Mouse (Mus musculus): ENCODE results near the gene Psmc6. TPM values are rescaled to one million over a fixed set of nuclear protein-coding genes. Genes with fewer than 3 reads are reported as not detected.

The Psmc6 gene
- polyA plus RNA-seq (2015; fragmentation: Nextera tagmentation; extraction: Ambion mirVana), result 107 and 126 TPM in 2 replicates

DNA sequence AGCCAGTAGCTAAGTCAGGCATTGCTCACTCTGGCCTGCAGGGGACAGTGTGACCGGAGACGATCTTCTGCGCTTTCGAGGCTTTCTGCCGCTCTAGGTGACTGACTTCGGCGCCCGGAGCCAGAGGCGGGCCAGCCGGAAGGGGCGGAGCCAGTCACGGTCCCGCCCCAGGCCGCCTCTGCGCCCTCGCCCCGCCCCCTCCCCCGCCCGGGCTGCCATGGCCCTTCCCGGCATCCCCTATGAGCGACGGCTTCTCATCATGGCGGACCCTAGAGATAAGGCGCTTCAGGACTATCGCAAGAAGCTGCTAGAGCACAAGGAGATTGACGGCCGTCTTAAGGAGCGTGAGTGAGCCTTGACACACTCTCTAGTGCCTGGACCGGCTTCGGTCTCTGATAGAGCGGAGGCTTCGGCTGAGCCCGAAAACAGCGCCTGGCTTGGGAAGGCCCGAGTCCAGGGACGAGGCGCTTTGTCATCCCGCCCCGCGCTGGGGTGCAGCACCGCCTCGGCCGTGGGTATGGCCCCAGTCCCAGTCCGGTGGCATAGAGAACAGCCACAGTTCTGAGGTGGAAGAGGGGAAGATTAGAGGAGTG is at the start of gene Psmc6:
Gene Psmc6, plus strand, starts transcription at position 200 of the 593 bp plus-strand sequence.

DNA sequence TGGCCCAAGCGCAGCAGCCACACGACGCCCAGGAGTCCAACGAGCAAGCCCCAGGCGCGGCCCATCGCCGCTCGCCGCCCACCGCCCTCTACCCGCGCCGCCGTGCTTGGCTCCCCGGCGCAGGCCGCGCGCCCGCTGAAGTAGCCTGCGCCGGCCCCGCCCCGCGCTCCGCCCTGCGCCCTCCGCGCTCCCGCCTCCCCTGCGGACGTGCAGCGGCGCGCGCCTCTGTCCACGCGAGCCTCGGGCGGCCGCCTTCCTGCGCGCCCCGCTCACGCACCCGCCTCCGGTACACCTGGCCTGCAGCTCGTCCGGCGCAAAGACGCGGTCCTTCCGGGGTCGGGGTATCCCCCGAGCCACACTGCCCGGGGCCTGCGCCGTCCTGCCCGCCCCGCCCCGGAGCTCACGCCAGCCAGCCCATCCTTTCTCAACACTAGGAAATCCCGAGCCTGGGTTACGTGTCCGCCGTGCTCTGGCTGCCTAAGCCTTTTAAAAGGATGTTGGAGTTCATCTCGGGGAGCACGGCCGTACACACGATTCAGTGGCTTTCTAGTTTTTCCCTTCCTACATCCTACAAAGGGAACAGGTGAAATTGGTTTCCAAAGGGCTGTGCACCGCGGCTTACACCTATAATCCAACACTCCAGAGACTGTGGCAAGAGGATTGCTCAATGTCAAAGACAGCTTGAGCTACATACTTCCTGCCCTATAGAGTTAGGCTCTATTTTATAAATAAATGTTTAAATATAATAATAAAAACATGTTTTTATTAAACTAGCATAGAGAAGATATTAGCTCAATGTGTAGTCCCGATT is 11.0 kb upstream of the Psmc6 start, which contains the start of gene Ero1l:
Gene Ero1l, minus strand, starts transcription at position 346 of the 811 bp plus-strand sequence.

GRCm38 (mm10) chr14:45350931-45351859 is 21.6 kb downstream of the Psmc6 start, which contains the start of gene Styx:
Styx (plus strand) TSS chr14:45351093.

Other genes with a start within 250 kb of the Psmc6 start
- 0.39 and 0.76 TPM in 2 replicates for gene Gpr137c, start 110.1 kb upstream of the Psmc6 start, polyA plus RNA-seq (2015; fragmentation: Nextera tagmentation; extraction: Ambion mirVana)
- gene Txndc16, start 109.5 kb upstream of the Psmc6 start, polyA plus RNA-seq (2015; fragmentation: Nextera tagmentation; extraction: Ambion mirVana), result 8.5 and 9.7 TPM in 2 replicates
- 38.1 and 46.1 TPM in 2 replicates for gene Ero1l, start 11.0 kb upstream of the Psmc6 start, polyA plus RNA-seq (2015; fragmentation: Nextera tagmentation; extraction: Ambion mirVana)
- 59.1 and 63.8 TPM in 2 replicates for gene Styx, start 21.3 kb downstream of the Psmc6 start, polyA plus RNA-seq (2015; fragmentation: Nextera tagmentation; extraction: Ambion mirVana)
- gene Gnpnat1, start 75.1 kb downstream of the Psmc6 start, polyA plus RNA-seq (2015; fragmentation: Nextera tagmentation; extraction: Ambion mirVana), result 31.7 and 42.8 TPM in 2 replicates
- gene Fermt2, start 200.3 kb downstream of the Psmc6 start, polyA plus RNA-seq (2015; fragmentation: Nextera tagmentation; extraction: Ambion mirVana), result 497 and 582 TPM in 2 replicates

Data from urinary bladder, postnatal 0 days (tissue).